Mouse (Mus musculus): ENCODE results near the gene Gjb4. TPM values are rescaled to one million over a fixed set of nuclear protein-coding genes. Genes with fewer than 3 reads are reported as not detected.

Gjb4 gene
- polyA plus RNA-seq (2015; fragmentation: Nextera tagmentation; extraction: Ambion mirVana), result not detected in 2 replicates

DNA sequence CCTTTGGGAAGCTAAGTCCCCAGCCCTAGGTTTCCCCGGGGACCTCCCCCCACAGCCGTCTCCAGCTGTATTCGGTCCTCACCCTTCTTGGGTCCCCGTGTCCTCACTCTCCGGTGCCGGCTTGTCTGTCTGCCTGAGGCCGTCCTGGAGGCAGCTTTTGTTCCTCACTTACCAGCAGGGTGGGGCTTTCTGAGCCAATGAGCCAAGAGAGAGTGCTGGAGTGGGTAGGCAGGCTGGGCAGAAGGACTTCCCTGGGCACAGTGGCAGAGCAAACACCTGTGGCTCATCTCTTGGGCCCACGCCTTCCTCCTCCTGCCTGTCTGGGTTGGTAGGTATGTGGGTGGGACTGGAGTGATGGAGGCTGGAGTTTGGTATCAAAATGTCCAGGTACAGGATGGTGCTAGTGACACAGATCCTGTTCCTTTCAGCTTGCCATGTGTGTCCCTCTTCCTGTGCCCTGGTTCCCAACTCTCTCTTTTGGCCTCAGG is at the start of gene Gjb4:
TSS of gene Gjb4 (minus strand) at position 131 of the 488 bp plus-strand sequence.
- H3K27me3 ChIP-seq (ENCODE audit: insufficient read depth, low read length), result no peaks in the 10 kb centered on the region
- H3K9ac ChIP-seq (replicated peaks), result no peak within 1 kb of the TSS
- H3K9me3 ChIP-seq (ENCODE audit: low read length), result no peaks in the 10 kb centered on the region
- TF ChIP-seq CTCF (IDR thresholded peaks at IDR 0.05; ENCODE audit: low read depth) (no peak), EP300 (IDR thresholded peaks at IDR 0.05; ENCODE audit: low read depth) (no peak)
- H3K36me3 ChIP-seq (replicated peaks; ENCODE audit: insufficient read depth, low read length), result no peaks in the 10 kb centered on the region
- no peak within 1 kb of the TSS for H3K4me2 ChIP-seq (ENCODE audit: low read depth, low read length)
- no peak within 1 kb of the TSS for H3K4me3 ChIP-seq (ENCODE audit: low read depth, low read length)
- H3K27ac ChIP-seq (ENCODE audit: low read depth), result no peak within 1 kb of the TSS
- DNase-seq (no peak), ATAC-seq (no peak)
- 72% methylated on average over 8 of the region's 8 CpGs for WGBS (ENCODE audit: insufficient replicate concordance)
- H3K4me1 ChIP-seq (ENCODE audit: insufficient read depth), result no peaks in the 10 kb centered on the region

DNA sequence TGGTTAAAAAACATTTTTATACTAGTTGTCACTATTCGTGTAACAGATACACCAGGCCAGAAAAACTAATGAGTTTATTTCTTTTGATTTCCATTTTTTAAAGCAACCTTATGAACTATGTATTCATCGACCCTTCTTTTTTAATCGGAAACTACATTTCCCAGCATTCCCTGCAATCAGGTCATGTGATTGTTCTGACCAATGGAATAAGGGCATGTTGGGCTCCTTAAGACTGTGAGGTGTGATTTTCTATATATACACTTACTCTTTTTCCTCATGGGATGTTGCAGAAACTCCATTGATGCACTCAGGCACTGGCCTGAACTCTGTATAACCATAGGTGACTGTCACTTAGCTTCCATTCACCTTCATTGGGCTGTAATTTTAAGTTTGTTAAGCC is 48.7 kb upstream of the Gjb4 start:
- no peak overlapping the region for H3K27ac ChIP-seq (ENCODE audit: low read depth)
- TF ChIP-seq CTCF (IDR thresholded peaks at IDR 0.05; ENCODE audit: low read depth) (no peak), EP300 (IDR thresholded peaks at IDR 0.05; ENCODE audit: low read depth) (no peak)
- H3K4me2 ChIP-seq (ENCODE audit: low read depth, low read length), result no peak overlapping the region
- DNase-seq (no peak), ATAC-seq (no peak)
- H3K9me3 ChIP-seq (ENCODE audit: low read length), result no peaks in the 10 kb centered on the region
- H3K36me3 ChIP-seq (replicated peaks; ENCODE audit: insufficient read depth, low read length), result no peaks in the 10 kb centered on the region
- no peak overlapping the region for H3K4me3 ChIP-seq (ENCODE audit: low read depth, low read length)
- H3K27me3 ChIP-seq (ENCODE audit: insufficient read depth, low read length), result no peaks in the 10 kb centered on the region
- WGBS (ENCODE audit: insufficient replicate concordance), result 63% methylated on average over 3 of the region's 3 CpGs
- no peak overlapping the region for H3K9ac ChIP-seq (replicated peaks)
- no peaks in the 10 kb centered on the region for H3K4me1 ChIP-seq (ENCODE audit: insufficient read depth)

DNA sequence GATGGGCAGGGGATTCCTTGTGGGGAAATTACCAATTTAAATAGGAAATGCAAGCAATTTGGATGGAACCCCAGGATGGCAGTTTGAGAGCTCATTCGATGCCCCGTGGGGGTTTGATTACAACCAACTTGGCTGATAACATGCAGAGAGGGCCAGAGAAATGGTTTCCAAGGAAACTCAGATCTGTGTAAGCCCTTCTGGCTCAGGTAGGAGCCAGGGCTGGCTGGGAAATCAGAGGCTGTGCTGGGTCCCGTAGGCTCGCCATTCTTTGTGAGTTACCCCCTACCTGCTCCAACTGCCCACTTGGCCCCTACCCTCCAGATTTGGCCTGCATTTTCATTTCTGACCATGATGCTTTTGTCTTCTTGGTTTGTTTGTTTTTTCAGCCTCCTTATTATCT is 48.3 kb upstream of the Gjb4 start:
- TF ChIP-seq EP300 (IDR thresholded peaks at IDR 0.05; ENCODE audit: low read depth) (no peak), CTCF (IDR thresholded peaks at IDR 0.05; ENCODE audit: low read depth) (no peak)
- Histone ChIP-seq H3K9me3 (ENCODE audit: low read length) (no peaks in the 10 kb centered on the region), H3K4me1 (ENCODE audit: insufficient read depth) (no peaks in the 10 kb centered on the region), H3K4me3 (ENCODE audit: low read depth, low read length) (no peak overlapping the region), H3K4me2 (ENCODE audit: low read depth, low read length) (no peak overlapping the region), H3K9ac (replicated peaks) (no peak overlapping the region), H3K36me3 (replicated peaks; ENCODE audit: insufficient read depth, low read length) (no peaks in the 10 kb centered on the region), H3K27me3 (ENCODE audit: insufficient read depth, low read length) (no peaks in the 10 kb centered on the region), H3K27ac (ENCODE audit: low read depth) (no peak overlapping the region)
- ATAC-seq (no peak), DNase-seq (no peak)
- 80% methylated on average over 4 of the region's 4 CpGs for WGBS (ENCODE audit: insufficient replicate concordance)

DNA sequence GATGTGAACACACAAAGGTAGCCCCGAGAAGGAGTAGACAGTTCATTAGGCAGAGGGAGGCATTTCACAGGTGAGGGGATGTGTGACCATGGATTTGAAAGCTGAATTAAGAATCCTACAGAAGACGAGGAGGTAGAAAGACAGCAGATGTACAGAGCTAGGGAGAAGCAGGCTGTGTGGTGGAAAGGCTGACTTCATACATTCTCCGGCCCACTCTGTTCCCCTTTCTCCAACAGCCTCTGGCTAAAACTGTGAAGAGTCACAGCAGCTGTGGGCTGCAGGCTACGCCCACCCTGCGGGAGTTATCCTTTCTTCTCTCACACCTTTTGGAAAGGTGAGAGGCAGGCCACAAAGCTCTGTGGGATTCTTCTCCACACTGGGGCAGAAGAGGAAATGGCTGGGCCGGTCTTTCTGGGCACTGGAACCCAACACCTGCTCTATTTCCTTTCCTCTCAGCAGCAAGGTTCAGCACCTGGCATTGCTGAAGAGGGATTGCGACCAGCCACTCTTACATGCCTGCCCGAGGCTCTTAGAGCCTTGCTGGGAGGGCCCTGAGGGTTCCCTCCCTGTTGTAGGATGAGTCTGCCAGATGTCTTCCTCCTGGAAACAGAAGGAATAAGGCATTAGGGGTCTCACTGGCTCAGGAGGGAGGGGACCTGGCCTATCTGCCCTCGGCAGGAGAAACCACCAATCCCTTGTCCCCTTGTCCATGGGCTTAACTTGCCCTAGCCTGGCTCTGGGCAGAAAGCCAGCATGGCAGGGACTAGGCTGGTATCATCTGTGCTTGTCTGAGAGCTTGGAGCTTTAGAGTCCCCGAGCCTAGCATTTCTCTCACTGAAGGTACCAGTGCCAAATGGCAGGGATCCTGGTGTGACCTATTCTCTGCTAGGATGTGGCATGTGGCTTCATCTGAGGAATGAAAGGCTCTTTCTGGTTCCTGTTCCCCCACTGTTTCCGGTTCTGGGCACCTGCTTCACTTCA is 46.6 kb upstream of the Gjb4 start:
- WGBS (ENCODE audit: insufficient replicate concordance), result 35% methylated on average over 11 of the region's 11 CpGs
- Histone ChIP-seq H3K27me3 (ENCODE audit: insufficient read depth, low read length) (no peaks in the 10 kb centered on the region), H3K36me3 (replicated peaks; ENCODE audit: insufficient read depth, low read length) (no peaks in the 10 kb centered on the region), H3K9ac (replicated peaks) (no peak overlapping the region), H3K4me3 (ENCODE audit: low read depth, low read length) (no peak overlapping the region), H3K4me1 (ENCODE audit: insufficient read depth) (no peaks in the 10 kb centered on the region), H3K4me2 (ENCODE audit: low read depth, low read length) (no peak overlapping the region), H3K27ac (ENCODE audit: low read depth) (no peak overlapping the region), H3K9me3 (ENCODE audit: low read length) (no peaks in the 10 kb centered on the region)
- ATAC-seq (no peak), DNase-seq (no peak)
- TF ChIP-seq CTCF (IDR thresholded peaks at IDR 0.05; ENCODE audit: low read depth) (no peak), EP300 (IDR thresholded peaks at IDR 0.05; ENCODE audit: low read depth) (no peak)

DNA sequence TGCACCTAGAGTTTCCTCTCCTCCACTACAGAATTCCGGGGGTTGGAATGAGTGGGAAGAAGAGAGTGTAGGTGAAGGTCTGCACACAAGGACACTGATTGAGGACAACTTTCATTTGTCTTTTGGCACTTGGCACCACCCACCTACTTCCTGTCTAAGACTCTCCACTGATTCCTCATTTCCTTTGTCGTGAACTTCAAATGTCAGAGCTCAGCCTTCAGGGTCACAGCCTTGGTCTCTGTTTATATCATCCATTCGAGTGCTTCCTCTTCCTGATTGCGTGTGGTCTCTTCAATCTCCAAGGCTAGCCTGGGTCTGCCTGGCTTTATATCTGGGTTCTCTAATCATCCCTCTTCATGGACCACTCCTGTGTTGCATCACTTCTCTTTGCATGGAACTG is 41.7 kb upstream of the Gjb4 start:
- TF ChIP-seq EP300 (IDR thresholded peaks at IDR 0.05; ENCODE audit: low read depth) (no peak), CTCF (IDR thresholded peaks at IDR 0.05; ENCODE audit: low read depth) (no peak)
- DNase-seq (no peak), ATAC-seq (no peak)
- Histone ChIP-seq H3K4me3 (ENCODE audit: low read depth, low read length) (no peak overlapping the region), H3K4me1 (ENCODE audit: insufficient read depth) (no peaks in the 10 kb centered on the region), H3K36me3 (replicated peaks; ENCODE audit: insufficient read depth, low read length) (no peaks in the 10 kb centered on the region), H3K4me2 (ENCODE audit: low read depth, low read length) (no peak overlapping the region), H3K9me3 (ENCODE audit: low read length) (no peaks in the 10 kb centered on the region), H3K27me3 (ENCODE audit: insufficient read depth, low read length) (no peaks in the 10 kb centered on the region), H3K9ac (replicated peaks) (no peak overlapping the region), H3K27ac (ENCODE audit: low read depth) (no peak overlapping the region)
- WGBS (ENCODE audit: insufficient replicate concordance), result 23% methylated on average over 4 of the region's 4 CpGs

DNA sequence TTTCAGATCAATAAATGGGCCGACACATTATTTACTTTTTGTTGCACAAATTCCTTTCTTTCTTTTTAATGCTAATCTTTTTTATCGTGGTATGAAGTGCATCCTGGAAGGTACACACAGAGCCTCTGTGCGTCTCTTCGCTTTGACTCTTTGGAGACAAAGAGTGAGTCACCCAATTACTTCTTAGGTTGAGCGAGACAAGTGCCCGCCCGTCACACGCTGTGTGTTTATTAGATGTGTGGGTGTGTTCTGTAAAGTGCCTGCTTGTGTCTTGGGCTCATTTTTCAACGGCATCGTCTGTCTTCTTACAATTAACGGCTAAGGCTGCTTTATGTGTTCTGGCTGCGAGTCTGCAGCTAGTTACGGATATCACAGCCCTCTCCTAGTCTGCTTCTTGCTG is 35.8 kb upstream of the Gjb4 start:
- Histone ChIP-seq H3K9ac (replicated peaks) (no peak overlapping the region), H3K4me3 (ENCODE audit: low read depth, low read length) (no peak overlapping the region), H3K36me3 (replicated peaks; ENCODE audit: insufficient read depth, low read length) (no peaks in the 10 kb centered on the region), H3K27me3 (ENCODE audit: insufficient read depth, low read length) (no peaks in the 10 kb centered on the region), H3K4me2 (ENCODE audit: low read depth, low read length) (no peak overlapping the region), H3K27ac (ENCODE audit: low read depth) (no peak overlapping the region), H3K4me1 (ENCODE audit: insufficient read depth) (no peaks in the 10 kb centered on the region), H3K9me3 (ENCODE audit: low read length) (no peaks in the 10 kb centered on the region)
- WGBS (ENCODE audit: insufficient replicate concordance), result 67% methylated on average over 13 of the region's 13 CpGs
- TF ChIP-seq CTCF (IDR thresholded peaks at IDR 0.05; ENCODE audit: low read depth), result no peak
- no peak for TF ChIP-seq EP300 (IDR thresholded peaks at IDR 0.05; ENCODE audit: low read depth)
- DNase-seq (no peak), ATAC-seq (no peak)

All from liver, postnatal 0 days (tissue).